Mouse (Mus musculus) intestine, embryonic 16.5 days (tissue): ENCODE data around the gene Epb41l2. TPM values are rescaled to one million over a fixed set of nuclear protein-coding genes. Genes with fewer than 3 reads are reported as not detected.

ENCODE experiments used
- ATAC-seq: fragments of 200-750 bp; cut with Nextera tagmentation; 2 replicates; pipeline ENCODE4 v1.8.0; 2017; ENCODE audit warnings: moderate TSS enrichment, moderate library complexity
- H3K27ac ChIP-seq: fragments of 300-500 bp; sonication (generic); 2 replicates; pipeline ENCODE4 v1.5.1; 2014; ENCODE audit warnings: mild to moderate bottlenecking, low read length
- H3K27me3 ChIP-seq: fragments of 300-500 bp; sonication (generic); replicated peaks from 2 replicates; pipeline ENCODE4 v1.6.1; 2014; ENCODE audit warnings: low read length, control low read depth, mixed read lengths; ENCODE audit not compliant: control insufficient read depth, insufficient read depth
- H3K36me3 ChIP-seq: fragments of 300-500 bp; sonication (generic); 2 replicates; pipeline ENCODE4 v1.6.1; 2014; ENCODE audit warnings: low read length, control low read depth; ENCODE audit not compliant: control insufficient read depth, insufficient read depth
- H3K4me1 ChIP-seq: fragments of 300-500 bp; sonication (generic); 2 replicates; pipeline ENCODE4 v1.6.1; 2014; ENCODE audit warnings: low read length, control low read depth, mixed read lengths; ENCODE audit not compliant: control insufficient read depth, insufficient read depth
- H3K4me2 ChIP-seq: fragments of 300-500 bp; sonication (generic); 2 replicates; pipeline ENCODE4 v1.6.1; 2014; ENCODE audit warnings: low read depth, low read length, control low read depth
- H3K4me3 ChIP-seq: fragments of 300-500 bp; sonication (generic); 2 replicates; pipeline ENCODE4 v1.5.1; 2014; ENCODE audit warnings: mild to moderate bottlenecking, low read length
- H3K9ac ChIP-seq: fragments of 300-500 bp; sonication (generic); 2 replicates; pipeline ENCODE4 v1.6.1; 2014; ENCODE audit warnings: low read depth, low read length
- H3K9me3 ChIP-seq: fragments of 300-500 bp; sonication (generic); 2 replicates; pipeline ENCODE4 v1.6.1; 2016; ENCODE audit warnings: low read length, control low read depth; ENCODE audit not compliant: control insufficient read depth
- WGBS: fragments of 180-500 bp; shearing (Covaris S2); extraction: QIAGEN DNeasy Blood & Tissue Kit; methylation state at CpG from one replicate; pipeline ENCODE4 v1.1.7; 2014; 5-methylcytosine and 5-hydroxymethylcytosine counted together
- polyA plus RNA-seq: library from polyadenylated mRNA; unstranded; fragments of >200 nt; fragmentation: Nextera tagmentation; extraction: Ambion mirVana; gene quantifications from 2 replicates; pipeline ENCODE4 v1.2.1, GENCODE M21; 2015

Epb41l2 gene
- polyA plus RNA-seq, 1 experiment from 2014 or later, result 34.6 TPM

DNA sequence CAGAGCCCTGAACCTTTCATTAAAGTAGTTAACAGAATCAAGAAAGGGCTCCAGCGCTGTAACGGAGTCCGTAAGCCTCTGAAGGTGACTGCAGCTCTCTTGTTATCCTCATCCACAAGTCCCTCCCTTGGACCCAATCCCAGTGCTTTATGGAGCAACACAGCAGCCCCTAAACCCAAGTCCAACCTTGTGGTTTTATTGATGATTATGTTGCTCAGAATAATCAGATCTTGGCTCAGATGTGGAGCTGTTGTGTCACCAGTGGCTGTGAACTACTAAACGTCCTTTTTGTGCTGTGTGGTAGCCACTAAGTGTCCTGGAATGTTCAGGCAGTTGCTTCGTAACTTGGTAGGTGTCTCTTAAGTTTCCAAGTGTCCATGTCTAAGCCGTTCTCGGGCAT lies 33.2 kb downstream of the Epb41l2 start:
- 87% methylated on average over 7 of the region's 7 CpGs for WGBS
- Histone ChIP-seq H3K9me3 (no peaks in the 10 kb centered on the region), H3K4me2 (no peak overlapping the region), H3K27ac (no peak overlapping the region), H3K4me3 (no peak overlapping the region), H3K4me1 (peaks cover 3% of the 10 kb centered on the region), H3K36me3 (no peaks in the 10 kb centered on the region), H3K9ac (no peak overlapping the region), H3K27me3 (no peaks in the 10 kb centered on the region)
- ATAC-seq, result no peak

DNA sequence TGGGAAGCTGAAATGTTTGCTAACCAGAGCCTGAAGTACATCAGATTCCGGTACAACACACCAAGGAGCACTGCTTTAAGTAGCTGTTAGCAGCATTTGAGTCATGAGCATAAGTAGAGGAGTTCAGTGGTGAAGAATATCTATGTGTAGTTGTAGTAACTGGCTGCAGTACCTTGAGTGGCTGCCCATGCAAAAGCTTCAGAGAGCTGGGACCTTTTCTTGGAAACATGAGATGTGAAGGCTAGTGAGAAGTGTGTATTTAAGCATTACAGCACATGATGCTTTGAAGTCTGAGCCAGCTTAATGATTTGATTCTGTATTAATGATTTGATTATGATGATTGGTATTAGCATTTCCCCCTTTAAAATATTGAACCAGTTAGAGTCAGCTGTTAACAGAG lies 34.1 kb downstream of the Epb41l2 start:
- Histone ChIP-seq H3K4me3 (no peak overlapping the region), H3K36me3 (no peaks in the 10 kb centered on the region), H3K9me3 (no peaks in the 10 kb centered on the region), H3K27me3 (no peaks in the 10 kb centered on the region), H3K27ac (no peak overlapping the region), H3K4me2 (no peak overlapping the region), H3K4me1 (peaks cover 9% of the 10 kb centered on the region), H3K9ac (no peak overlapping the region)
- WGBS, result 81% methylated on average over 1 of the region's 1 CpGs
- no peak for ATAC-seq

GRCm38 (mm10) chr10:25395236-25395886 lies 35.8 kb downstream of the Epb41l2 start:
- H3K9me3 ChIP-seq, result no peaks in the 10 kb centered on the region
- no peak overlapping the region for H3K4me2 ChIP-seq
- 81% methylated on average over 5 of the region's 5 CpGs for WGBS
- no peak overlapping the region for H3K9ac ChIP-seq
- no peaks in the 10 kb centered on the region for H3K36me3 ChIP-seq
- no peak overlapping the region for H3K4me3 ChIP-seq
- peaks cover 14% of the 10 kb centered on the region for H3K4me1 ChIP-seq
- ATAC-seq, result no peak
- no peaks in the 10 kb centered on the region for H3K27me3 ChIP-seq
- H3K27ac ChIP-seq, result no peak overlapping the region

DNA sequence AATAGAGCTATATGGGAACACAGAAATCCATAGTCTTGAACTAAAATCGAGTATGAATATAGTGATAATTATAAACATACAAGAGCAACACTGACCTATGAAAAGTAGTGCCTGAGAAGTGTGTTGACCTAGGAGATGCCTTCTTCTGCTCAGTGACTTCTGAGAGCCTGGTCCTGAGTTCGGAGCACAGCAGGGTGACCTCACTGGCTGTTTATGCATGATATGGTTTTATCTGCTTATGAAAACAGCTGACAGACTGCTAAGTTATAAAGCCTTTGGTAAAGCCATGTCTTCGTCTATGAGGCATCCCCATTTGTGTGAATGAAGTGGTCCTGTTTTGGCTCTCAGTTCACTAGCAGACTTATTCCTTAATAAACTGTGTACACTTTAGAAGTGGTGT lies 37.3 kb downstream of the Epb41l2 start:
- Histone ChIP-seq H3K9me3 (no peaks in the 10 kb centered on the region), H3K27ac (no peak overlapping the region), H3K36me3 (no peaks in the 10 kb centered on the region), H3K4me2 (no peak overlapping the region), H3K4me1 (peaks cover 14% of the 10 kb centered on the region), H3K27me3 (no peaks in the 10 kb centered on the region), H3K9ac (no peak overlapping the region), H3K4me3 (no peak overlapping the region)
- no peak for ATAC-seq
- 81% methylated on average over 3 of the region's 3 CpGs for WGBS

DNA sequence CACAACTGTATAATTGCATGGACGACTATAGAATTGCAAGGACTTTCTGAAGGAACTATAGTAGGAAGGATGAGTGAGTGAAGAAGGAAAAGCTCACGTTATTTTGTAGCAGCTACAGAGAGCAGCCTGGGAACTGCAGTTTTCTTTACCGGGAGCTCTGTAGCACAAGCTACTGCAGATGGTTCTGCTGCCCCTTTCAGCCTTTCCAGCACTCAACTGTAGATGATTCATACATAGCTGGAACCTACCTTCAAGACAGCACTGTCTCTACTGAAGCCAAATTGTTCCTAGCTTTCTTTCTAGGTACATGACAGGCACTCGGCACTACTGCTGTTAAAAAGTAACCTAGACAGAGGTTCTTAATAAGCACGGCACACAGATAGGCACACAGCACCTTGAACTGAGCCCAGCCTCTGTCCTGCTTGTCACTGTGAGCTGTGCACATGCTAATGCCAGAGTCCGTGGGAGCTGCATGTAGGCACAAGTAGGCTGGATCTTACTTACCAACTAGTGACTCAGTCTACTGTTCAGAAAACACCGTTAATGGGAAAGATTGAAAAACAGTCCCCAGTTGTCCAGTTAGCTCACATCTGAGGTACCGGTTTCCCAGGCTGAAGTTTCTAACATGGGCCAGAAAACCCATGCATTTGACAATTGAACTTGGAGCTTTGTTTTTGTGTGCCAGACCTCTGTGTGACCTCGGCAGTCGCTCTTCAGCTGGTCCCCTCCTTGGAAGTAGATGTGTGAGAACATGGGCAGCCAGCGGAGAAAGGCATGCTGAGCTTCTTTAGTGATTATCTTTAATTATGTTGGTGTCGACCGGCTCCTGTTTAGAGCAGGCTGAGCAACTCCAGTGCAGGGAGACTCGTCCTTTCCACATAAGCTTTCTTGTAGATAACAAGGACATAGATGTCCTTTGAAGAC lies 38.4 kb downstream of the Epb41l2 start:
- peak overlapping the region; percentile 6; the same call in 1 of the 2 replicates for H3K4me2 ChIP-seq
- no peaks in the 10 kb centered on the region for H3K27me3 ChIP-seq
- no peak overlapping the region for H3K9ac ChIP-seq
- ATAC-seq, result peak; percentile 86
- no peaks in the 10 kb centered on the region for H3K36me3 ChIP-seq
- H3K9me3 ChIP-seq, result no peaks in the 10 kb centered on the region
- H3K4me3 ChIP-seq, result no peak overlapping the region
- H3K4me1 ChIP-seq, result peaks cover 14% of the 10 kb centered on the region
- 45% methylated on average over 14 of the region's 14 CpGs for WGBS
- H3K27ac ChIP-seq, result no peak overlapping the region

DNA sequence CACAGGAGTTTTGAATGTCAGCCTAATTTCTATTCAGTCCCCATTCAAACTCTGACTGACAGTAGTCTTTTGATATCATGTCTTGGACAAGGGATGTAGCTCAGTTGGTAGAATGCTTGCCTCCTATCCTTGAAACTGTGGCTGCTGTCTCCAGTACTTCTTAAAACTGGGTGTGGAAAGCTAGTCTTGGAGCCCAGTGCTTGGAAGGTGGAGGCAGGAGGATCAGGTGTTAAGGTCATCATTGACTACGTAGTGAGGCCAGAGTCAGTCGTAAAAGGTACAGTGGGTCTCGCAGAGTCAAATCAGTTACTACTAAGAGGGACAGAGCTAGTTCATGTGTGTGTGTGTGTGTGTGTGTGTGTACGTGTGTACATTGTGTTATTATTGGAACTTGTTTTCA lies 39.4 kb downstream of the Epb41l2 start:
- no peak overlapping the region for H3K4me2 ChIP-seq
- ATAC-seq, result no peak
- 72% methylated on average over 4 of the region's 4 CpGs for WGBS

GRCm38 (mm10) chr10:25400076-25400475 lies 40.5 kb downstream of the Epb41l2 start:
- Histone ChIP-seq H3K36me3 (no peaks in the 10 kb centered on the region), H3K4me1 (peaks cover 14% of the 10 kb centered on the region), H3K4me3 (no peak overlapping the region), H3K27me3 (no peaks in the 10 kb centered on the region), H3K27ac (no peak overlapping the region), H3K4me2 (no peak overlapping the region), H3K9ac (no peak overlapping the region), H3K9me3 (no peaks in the 10 kb centered on the region)
- no peak for ATAC-seq
- 50% methylated on average over 8 of the region's 8 CpGs for WGBS

More for the DNA sequence above, 39.4 kb downstream of the Epb41l2 start:
- H3K36me3 ChIP-seq, result no peaks in the 10 kb centered on the region
- H3K9me3 ChIP-seq, result no peaks in the 10 kb centered on the region
- H3K27ac ChIP-seq, result no peak overlapping the region
- H3K4me1 ChIP-seq, result peaks cover 14% of the 10 kb centered on the region
- H3K4me3 ChIP-seq, result no peak overlapping the region
- H3K9ac ChIP-seq, result no peak overlapping the region
- no peaks in the 10 kb centered on the region for H3K27me3 ChIP-seq

DNA sequence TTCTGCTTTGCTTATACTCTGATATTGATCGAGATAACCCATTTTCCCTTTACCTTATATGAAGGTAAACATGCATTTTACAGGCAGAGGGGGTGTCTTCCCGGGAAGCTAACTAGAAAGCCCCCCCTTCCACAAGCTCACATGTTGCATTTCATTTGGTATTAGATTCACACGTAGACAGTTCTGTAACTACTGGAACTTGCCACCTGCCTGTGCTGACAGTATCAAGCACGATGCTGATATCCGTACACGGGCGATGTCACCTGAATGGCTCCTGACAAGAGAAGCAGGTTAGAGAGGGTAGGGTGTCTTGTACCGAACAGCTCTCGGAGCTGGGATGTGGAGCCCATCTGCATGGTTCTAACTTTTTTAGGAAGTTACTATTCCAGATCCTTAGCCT lies 41.0 kb downstream of the Epb41l2 start:
- H3K9ac ChIP-seq, result no peak overlapping the region
- H3K27ac ChIP-seq, result no peak overlapping the region
- H3K9me3 ChIP-seq, result no peaks in the 10 kb centered on the region
- H3K4me2 ChIP-seq, result no peak overlapping the region
- no peaks in the 10 kb centered on the region for H3K27me3 ChIP-seq
- 91% methylated on average over 9 of the region's 9 CpGs for WGBS
- peaks cover 14% of the 10 kb centered on the region for H3K4me1 ChIP-seq
- no peak for ATAC-seq
- no peaks in the 10 kb centered on the region for H3K36me3 ChIP-seq
- no peak overlapping the region for H3K4me3 ChIP-seq

DNA sequence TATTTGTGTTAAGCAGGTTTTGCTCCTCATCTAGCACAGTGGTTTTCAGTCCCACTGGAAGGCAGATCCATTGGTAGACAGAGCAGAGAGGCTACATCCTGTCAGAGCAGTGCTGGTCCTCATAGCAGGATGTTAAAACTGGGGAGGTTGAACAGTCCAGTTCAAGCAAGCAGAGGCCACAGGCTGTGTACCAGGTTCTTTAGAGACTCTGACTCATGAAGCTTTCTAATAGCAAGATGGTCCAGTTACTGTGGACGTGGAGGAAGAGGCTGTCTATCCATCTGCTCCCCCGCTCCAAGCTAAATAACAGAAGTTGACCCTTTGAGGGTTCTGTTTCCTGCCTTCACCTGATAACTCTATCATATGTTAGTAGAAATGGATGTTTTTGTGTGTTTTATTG lies 41.8 kb downstream of the Epb41l2 start:
- 80% methylated on average over 2 of the region's 2 CpGs for WGBS
- ATAC-seq, result no peak
- H3K4me2 ChIP-seq, result no peak overlapping the region
- no peak overlapping the region for H3K27ac ChIP-seq
- no peak overlapping the region for H3K4me3 ChIP-seq
- no peaks in the 10 kb centered on the region for H3K27me3 ChIP-seq
- H3K36me3 ChIP-seq, result no peaks in the 10 kb centered on the region
- H3K9me3 ChIP-seq, result no peaks in the 10 kb centered on the region
- H3K4me1 ChIP-seq, result peaks cover 14% of the 10 kb centered on the region
- no peak overlapping the region for H3K9ac ChIP-seq
